Mouse (Mus musculus) left cerebral cortex, adult 18-20 months (tissue): ENCODE measurements around the gene Olfr195. TPM values are rescaled to one million over a fixed set of nuclear protein-coding genes. Genes with fewer than 3 reads are reported as not detected.
"Not testable (repeated sequence)": the region's sequence is repeated elsewhere in the genome, so short reads cannot be mapped to it uniquely, and the experiment has no call there.

Experiments used
- DNase-seq, 2 experiments: peaks; one replicate each; pipeline ENCODE4 v3.0.0; 2021 to 2022; ENCODE audit warnings: low spot score in 2 of 2, mixed read lengths in 1 of 2
- long read RNA-seq, 2 experiments: library from polyadenylated mRNA; stranded (forward); transcript quantifications; one replicate each; pipeline ENCODE4 v2.0.0; 2021
- total RNA-seq, 2 experiments: library from RNA; stranded (reverse); gene quantifications; 2 replicates each; pipeline ENCODE4 v1.2.3; 2021

The Olfr195 gene
- not detected for total RNA-seq
- long read RNA-seq, experiment 1: 0 reads
- long read RNA-seq, experiment 2: 0 reads

- DNase-seq: no peak
Observed at GRCm38 (mm10) chr16:59146746-59147145, at the start of gene Olfr195. Olfr195 (plus strand) TSS chr16:59147046.

GRCm38 (mm10) chr16:59105312-59105711, 41.5 kb upstream of the Olfr195 start:
- no peak for DNase-seq

GRCm38 (mm10) chr16:59108522-59108921, 38.3 kb upstream of the Olfr195 start:
- DNase-seq: not testable (repeated sequence)

- no peak for DNase-seq
Observed at GRCm38 (mm10) chr16:59111781-59112180, 35.1 kb upstream of the Olfr195 start, which contains the start of gene Olfr193. Olfr193 (minus strand) TSS chr16:59111881.

- no peak for DNase-seq
Observed at GRCm38 (mm10) chr16:59120969-59121368, 25.9 kb upstream of the Olfr195 start, which contains the start of gene Olfr194. Olfr194 (minus strand) TSS chr16:59121069.

- DNase-seq: no peak
Observed at GRCm38 (mm10) chr16:59130740-59131139, 16.1 kb upstream of the Olfr195 start.

GRCm38 (mm10) chr16:59141105-59141504, 5.7 kb upstream of the Olfr195 start:
- no peak for DNase-seq

- DNase-seq: no peak
Observed at GRCm38 (mm10) chr16:59151996-59152395, 5.2 kb downstream of the Olfr195 start.

- no peak for DNase-seq
Observed at GRCm38 (mm10) chr16:59170354-59170753, 23.5 kb downstream of the Olfr195 start, which contains the start of gene Olfr196. Olfr196 (minus strand) TSS chr16:59170454.

Other genes starting within 250 kb of the Olfr195 start
- gene Olfr181, start 218.3 kb upstream of the Olfr195 start, total RNA-seq: not detected
- not detected for gene Olfr180, start 217.7 kb upstream of the Olfr195 start, total RNA-seq
- gene Olfr183, start 151.7 kb upstream of the Olfr195 start, total RNA-seq: not detected
- gene Olfr186, start 116.8 kb upstream of the Olfr195 start, total RNA-seq: not detected
- gene Olfr187, start 107.3 kb upstream of the Olfr195 start, total RNA-seq: not detected
- gene Olfr190, start 69.0 kb upstream of the Olfr195 start, total RNA-seq: not detected
- gene Olfr191, start 57.2 kb upstream of the Olfr195 start, total RNA-seq: not detected
- not detected for gene Olfr193, start 35.2 kb upstream of the Olfr195 start, total RNA-seq
- gene Olfr194, start 26.0 kb upstream of the Olfr195 start, total RNA-seq: not detected
- not detected for gene Olfr196, start 23.4 kb downstream of the Olfr195 start, total RNA-seq
- gene Olfr198, start 56.5 kb downstream of the Olfr195 start, total RNA-seq: not detected
- not detected for gene Olfr199, start 72.7 kb downstream of the Olfr195 start, total RNA-seq
- gene Olfr201, start 125.6 kb downstream of the Olfr195 start, total RNA-seq: not detected
- not detected for gene Olfr202, start 139.7 kb downstream of the Olfr195 start, total RNA-seq
- gene Olfr203, start 151.8 kb downstream of the Olfr195 start, total RNA-seq: not detected
- gene Olfr204, start 171.2 kb downstream of the Olfr195 start, total RNA-seq: not detected
- gene Olfr205, start 184.1 kb downstream of the Olfr195 start, total RNA-seq: not detected
- not detected for gene Olfr206, start 202.2 kb downstream of the Olfr195 start, total RNA-seq
- not detected for gene Olfr209, start 216.9 kb downstream of the Olfr195 start, total RNA-seq